Mouse (Mus musculus) 3134 (cell line): ENCODE results near the gene Asic3.
"Not testable (repeated sequence)": the region's sequence is repeated elsewhere in the genome, so short reads cannot be mapped to it uniquely, and the experiment has no call there.

Experiments
- DNase-seq: peaks from one replicate; pipeline ENCODE4 v3.0.0-alpha.2; 2011; ENCODE audit warnings: low spot score; ENCODE audit not compliant: insufficient read length; ENCODE audit errors: extremely low read depth

The Asic3 gene

DNA sequence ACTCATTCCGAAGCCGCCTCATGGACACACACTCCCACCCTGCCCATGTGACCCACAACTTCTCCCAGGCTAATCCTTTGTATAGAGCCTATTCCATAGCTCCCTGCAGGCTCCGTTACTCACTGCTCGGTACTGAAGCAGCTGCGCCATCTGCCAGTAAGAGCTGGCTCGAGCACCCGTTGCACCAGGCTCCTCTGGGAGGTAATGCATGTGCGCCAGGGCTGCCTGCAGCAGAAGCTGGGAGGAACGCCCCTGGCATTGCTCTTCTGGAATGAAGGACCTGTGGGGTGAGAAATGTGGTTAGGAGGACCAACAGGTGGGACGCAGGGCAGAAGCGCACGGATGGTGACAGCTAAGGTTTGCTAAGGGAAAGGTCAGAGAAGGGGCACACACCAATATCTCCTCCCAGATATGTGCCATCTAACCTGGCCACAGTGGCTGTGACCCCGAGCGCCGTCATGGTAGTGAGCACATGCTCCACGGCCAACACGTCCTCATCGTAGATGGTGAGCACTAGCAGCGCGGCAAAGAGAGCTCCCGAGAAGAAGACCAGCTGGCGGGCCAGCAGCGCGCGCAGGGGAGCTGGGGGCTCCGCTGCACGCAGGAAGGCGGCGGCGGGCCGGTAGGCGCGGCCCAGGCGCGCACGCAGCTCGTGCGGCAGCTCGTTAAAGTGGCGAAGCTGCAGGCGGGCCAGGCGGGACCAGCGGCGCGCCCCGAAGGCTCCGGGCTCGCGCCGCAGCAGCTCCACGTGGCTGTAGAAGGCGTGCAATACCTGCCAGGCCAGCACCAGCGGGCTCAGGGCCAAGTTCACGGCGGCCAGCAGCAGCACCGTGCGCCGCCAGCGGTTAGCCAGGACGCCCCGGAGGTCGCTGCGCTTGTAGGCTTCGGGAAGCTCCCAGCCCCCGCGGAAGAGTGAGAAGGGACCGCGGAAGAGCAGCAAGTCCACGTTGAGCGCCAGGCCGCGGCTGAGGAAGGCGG lies 25.6 kb upstream of the Asic3 start:
- DNase-seq, result no peak

DNA sequence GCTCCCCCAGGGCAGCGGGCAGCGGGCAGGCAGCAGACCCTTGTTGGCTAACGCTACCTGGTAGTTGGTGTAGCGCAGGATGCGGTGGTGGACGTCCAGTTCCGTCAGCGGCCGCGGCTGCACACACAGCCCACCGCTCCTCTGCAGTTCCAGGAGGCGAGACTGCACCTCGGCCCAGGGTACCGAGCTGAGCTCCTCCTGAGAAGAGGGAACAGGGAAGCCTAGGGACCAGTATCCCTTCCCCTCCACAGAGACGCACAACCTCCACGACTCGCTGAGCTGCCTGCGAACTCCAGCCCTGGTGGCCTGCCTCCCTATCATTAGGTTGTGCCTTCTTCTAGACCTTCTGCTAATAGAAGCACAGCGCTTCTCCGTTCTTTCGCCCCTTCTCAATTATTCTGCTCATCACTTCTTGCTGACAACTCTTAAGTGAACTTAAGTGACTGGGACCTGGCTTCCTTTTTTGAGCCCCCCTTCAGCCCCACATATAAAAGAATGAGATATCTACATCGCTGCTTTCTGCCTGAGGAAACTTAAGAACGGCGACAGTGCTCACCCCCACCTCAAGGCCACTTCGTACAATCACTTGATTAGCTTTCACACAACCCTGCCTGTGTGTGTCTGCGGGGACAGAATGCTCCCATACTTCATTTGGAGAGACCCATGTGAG lies 24.8 kb upstream of the Asic3 start:
- DNase-seq, result no peak

DNA sequence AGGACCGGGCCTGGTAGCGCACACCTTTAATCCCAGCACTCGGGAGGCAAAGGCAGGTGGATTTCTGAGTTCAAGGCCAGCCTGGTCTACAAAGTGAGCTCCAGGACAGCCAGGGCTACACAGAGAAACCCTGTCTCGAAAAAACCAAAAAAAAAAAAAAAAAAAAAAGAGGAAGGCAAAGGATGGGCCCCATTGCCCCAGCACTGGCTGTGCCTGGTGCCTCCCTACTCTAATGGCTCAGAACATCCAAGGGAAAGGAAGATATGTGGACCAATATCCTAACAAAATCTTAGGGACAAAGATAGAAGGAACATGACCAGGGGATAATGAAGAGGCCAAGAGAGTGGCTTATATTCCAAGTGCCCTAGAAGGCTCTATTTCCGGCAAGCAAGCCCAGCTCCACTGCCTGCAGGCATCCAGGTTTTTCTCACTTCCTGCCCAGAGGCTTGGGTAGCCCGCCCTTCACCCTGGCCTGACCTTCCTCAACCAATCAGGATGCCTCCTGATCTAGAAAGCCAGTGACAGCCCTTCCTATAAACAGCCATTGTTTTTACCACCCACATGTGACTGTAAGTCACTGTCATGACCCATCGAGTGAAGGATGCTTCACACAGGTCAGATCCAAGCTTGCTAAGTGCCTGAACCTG lies 24.1 kb upstream of the Asic3 start:
- DNase-seq, result peak; percentile 61

DNA sequence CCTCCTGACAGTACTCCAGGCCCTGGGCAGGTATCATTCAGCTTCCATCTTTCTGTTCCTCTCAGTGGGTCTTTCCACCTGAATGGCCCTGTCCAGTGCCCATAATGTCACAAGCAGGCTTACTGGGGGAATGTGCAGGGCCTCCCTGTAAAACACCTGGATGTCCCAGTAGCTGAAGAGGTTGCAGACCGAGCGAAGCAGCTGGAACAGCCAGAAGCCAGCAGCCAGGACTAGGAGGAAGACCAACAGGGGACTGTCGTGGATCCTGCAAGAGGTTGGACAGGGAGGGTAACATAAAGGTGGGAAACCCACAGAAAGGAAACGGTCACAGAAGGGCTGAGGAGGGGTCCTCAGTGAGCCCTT lies 23.6 kb upstream of the Asic3 start:
- no peak for DNase-seq

DNA sequence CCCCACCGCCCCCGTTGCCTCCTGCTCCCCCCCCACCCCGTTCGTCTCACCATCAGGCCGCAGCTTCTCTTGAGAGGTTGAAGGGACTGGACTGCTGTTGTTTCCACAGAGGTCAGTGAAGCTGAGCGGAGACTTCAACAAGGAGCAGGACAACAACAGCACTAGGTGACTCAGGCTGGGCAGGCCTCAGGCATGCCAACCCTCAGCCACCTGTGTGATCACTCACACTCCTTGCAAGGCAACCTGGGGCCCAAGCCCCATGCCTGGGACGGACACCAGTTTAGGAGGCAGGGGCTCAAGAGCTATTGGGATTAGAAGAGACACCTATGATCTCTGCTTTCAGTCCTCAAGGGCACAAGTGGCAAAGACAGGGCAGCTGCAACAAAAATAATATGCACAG lies 21.3 kb upstream of the Asic3 start, which contains the start of gene Atg9b:
Atg9b (minus strand) TSS at position 280 of the 400 bp plus-strand sequence.
- DNase-seq, result no peak

DNA sequence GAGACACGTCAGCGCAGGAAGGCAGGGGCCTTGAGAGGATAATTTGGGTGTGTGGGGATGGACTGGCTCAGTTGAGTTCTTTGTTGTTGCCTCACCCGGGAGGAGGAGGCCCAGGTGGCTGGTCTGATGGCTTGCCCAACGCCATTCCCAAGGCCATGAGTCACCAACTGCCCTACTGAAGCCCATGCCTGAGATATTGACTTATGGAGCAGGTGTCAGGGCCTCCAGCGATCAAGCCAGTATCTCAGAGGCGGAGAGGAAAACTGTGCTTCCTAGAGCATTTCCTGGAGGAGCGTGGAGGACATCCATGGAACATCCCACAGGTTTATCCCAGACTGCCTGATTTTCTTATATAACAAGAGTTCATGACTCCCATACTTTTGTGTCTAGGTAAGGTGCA lies 20.5 kb upstream of the Asic3 start:
- peak; percentile 78 for DNase-seq

DNA sequence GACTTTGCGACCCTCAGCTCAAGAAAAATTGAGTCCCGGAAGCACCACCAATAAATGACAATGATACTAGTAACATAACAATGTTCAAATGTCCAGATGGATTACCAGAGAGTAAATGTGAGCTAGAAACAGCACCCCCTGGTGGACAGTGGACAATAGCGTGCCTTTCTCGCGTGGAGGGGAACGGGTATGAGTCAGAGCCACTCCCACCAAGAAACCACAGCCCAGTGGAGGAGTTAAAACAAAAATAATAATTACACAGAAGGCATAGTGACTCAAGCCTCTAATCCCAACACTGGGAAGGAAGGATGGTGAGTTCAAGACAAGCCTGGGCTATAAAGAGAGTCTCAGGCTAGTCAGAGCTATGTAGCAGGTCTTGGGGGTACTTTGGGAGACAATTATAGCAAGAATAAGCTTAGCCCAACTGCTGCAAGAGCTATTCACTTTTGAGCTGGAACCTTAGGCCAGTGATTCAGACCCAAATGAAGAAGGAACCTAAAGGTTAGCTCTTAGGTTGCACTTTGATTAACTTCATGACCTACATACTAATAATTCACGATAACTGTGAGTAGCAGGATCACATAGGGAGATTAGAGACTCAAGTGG lies 19.7 kb upstream of the Asic3 start, which contains the start of gene Abcb8:
Abcb8 (plus strand) TSS at position 272 of the 606 bp plus-strand sequence.
- DNase-seq, result peak; percentile 80

DNA sequence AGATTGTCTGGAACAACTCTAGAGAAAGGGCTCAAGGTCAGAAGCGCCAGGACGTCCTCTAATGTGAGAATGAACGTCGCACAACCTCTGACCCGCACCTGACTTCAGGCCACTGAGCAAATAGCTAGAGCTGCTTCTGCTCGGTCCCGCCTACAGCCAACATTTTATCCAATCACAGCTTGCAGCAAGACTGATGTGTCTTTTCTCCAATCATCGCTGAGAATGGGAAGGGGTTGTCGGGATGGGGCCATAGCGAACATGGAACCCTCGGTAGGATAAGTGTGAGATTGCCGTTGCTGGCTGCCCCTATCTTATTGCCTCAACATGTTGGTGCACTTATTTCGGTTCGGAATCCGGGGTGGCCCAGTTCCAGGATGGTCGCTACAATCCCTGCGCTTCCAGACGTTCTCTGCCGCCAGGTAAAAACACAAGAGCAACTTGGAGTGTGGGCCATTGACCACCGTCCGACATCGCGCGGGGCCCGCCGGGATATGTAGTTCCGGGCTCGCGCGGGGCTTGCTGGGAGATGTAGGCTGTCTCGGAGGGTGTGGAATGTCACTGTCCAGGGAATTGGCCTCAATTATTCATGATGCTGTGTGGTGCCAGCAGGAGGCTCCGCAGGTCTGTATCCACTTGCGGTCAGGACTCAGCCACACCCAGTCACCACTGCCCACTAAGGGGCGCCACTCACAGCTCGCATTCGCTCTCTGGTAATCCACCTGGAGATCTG lies 18.9 kb upstream of the Asic3 start:
- DNase-seq, result peak; percentile 97

DNA sequence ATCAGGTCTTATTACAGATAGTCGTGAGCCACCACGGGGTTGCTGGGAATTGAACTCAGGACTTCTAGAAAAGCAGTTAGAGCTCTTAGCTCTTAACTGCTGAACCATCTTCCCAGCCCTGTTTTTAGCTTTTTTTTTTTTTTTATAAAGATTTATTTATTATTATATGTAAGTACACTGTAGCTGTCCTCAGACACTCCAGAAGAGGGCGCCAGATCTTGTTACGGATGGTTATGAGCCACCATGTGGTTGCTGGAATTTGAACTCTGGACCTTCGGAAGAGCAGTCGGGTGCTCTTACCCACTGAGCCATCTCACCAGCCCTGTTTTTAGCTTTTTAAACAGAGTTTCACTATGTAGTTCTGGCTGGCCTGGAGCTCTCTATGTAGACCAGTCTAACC lies 16.9 kb upstream of the Asic3 start:
- DNase-seq, result not testable (repeated sequence)

DNA sequence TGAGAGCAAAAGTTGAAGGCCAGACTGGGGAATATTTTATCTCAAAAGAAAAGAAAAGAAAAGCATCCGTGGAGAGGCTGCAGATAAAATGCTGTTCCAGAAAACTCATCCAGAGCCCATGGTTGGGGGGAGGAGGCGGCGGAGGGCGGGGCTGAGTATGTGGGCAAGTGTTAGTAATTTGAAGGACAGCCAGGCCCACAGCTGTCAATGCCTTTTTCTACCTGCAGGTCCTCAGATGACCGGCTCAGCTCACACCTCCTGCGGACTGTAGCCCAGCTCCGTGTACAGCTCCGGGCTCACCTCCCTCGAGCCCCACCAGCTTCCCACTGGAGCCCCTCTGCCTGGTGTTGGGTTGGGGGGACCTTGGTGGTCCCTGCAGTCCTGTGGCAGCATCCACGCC lies 13.5 kb upstream of the Asic3 start:
- DNase-seq, result no peak

DNA sequence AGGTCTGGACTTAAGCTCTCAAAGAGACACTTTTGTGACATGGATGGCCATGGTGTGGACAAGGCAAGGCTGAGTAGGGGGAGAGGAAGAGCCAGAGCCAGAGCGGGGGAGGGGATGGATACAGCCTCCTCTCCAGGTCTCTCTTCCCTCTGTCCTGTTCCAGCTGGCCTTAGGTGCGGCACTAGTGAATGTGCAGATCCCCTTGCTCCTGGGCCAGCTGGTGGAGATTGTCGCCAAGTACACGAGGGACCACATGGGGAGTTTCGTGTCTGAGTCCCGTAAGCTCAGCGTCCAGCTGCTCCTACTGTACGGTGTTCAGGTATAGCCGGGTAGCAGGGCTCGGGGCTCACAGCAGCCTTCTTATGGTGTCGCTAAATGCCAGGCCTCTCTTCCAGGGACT lies 12.8 kb upstream of the Asic3 start:
- no peak for DNase-seq

DNA sequence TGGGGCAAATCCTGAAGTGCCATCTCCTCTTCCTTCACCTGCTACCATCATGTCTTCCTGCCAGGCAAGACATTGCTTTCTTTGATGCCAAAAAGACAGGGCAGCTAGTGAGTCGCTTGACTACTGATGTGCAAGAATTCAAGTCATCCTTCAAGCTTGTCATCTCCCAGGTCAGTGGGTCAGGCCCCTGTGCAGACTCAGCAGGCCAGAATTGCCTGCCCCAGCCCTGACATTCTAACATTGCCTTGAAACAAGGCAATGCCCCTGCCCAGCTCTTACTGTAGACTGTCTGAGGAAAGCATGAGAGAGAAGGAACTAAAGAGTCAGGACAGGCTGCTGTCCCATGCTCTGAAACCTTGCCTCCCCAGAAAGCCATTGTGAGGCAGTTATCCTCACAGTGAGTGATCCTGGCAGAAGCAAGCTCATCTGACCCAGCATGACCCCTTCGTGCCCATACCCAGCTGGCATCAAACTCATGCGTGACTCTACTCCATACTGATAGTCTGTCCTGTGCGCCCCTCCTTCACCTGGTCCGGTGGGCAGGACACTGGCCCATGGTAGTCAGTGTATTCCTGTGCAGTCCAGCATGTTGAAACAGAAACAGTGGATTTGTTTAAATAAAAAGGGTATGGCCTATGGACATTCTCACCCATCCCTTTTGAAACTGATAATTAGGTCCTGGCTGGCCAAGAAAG lies 12.1 kb upstream of the Asic3 start:
- no peak for DNase-seq

DNA sequence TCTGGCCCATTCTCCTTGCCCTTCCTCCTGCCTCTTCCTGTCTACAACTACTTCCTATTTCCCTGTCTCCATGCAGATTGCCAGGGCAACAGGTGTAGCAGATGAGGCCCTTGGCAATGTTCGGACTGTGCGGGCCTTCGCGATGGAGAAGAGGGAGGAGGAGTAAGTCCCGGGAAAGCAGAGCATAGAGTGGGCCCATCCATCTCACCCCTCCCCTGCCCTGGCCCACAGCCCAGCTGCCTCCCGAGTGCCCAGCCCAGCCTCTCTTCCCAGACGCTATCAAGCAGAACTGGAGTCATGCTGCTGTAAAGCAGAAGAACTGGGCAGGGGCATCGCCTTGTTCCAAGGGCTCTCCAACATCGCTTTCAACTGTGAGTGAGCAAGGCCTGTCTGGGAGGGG lies 11.2 kb upstream of the Asic3 start:
- DNase-seq, result no peak

DNA sequence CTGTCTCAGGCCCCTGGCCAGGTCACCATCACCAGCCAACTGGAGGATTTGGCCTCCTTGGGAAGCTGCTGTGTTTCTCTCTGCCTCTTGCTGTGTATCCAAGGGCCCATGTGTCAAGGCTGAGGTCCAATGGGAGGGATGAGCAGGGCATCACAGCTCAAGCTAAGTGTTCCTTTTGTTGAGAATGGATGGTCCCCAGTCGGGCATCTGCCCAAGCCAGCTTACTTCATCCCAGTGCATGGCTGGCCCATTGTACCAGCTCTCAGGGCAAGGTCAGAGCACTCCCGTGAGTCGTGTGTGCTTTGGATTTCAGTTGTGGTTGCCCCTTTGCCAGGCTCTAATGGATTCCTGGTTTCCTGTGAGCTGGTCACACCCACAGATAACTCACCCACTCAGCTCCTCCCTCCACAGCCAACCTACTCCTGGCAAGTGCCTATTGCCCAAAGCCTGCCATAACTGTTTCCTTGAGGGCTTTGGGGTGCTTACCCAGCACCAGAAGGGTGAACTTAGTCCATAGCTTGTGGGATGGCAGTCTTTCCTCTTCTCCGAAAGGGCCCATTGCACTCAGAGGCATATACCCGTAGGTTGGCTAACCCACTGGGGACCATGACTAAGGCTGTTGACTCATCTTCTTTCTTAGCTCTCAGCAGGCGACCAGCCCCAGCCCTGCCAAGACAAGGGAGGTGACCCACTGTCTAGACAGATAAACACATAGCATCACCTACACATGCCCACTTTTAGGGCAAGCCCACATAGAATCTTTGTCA lies 8.4 kb upstream of the Asic3 start:
- peak; percentile 72 for DNase-seq

DNA sequence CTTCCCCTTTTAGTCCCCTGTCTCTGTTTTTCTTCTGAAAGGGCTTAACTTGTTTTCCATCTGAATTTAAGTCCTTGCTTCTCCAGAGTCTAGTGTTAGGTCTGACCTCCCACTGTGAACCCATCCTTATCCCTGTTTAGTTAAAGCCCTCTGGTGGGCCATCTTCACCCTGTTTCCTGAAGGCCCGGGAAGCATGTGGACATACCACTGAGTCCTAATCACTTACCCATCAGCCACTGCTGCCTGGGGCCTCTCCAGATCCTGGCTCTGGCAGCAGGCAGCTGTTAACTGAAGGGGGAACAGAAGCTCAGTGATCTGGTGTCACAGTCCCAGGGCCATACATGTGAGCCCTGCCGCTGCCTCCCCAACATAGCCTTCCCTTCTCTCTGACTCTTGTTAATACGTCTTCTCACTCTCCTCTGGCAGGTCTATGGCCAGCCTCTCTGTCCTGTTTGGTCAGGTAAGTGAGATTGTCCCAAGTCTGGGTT lies 7.8 kb upstream of the Asic3 start:
- DNase-seq, result no peak

DNA sequence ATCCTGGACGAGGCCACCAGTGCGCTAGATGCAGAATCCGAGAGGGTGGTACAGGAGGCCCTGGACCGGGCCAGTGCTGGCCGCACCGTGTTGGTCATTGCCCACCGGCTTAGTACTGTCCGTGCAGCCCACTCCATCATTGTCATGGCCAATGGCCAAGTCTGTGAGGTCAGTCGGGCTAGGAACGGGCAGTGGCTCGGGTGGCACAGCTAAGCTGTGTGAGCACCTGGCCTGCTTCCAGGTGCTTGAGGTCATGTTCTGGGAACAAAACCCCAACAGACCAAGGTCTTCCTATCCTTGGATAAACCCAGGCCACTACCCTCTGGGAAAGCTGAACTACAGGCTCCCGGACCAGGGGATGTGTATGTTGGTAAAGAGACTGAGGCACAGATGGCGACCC lies 4.5 kb upstream of the Asic3 start:
- DNase-seq, result no peak

DNA sequence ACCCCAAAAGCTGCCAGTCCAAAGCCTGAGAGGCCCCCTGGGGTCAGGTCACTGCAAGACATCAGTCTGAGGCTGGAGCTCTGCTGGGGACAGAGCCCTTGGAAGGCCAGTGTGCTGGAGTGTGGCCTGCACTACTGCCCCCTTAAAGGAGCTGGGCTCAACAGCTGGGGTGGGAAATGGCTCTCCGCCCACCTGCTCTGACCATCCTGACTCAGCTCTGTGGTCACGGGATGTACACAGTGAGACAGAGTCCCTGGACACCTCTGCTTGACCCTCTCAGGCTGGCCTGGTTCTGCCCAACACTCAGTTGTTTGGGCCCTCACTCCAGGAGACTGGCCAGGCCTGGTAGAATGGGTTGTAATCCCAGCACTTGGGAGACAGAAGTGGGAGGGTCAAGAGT lies 3.7 kb upstream of the Asic3 start:
- DNase-seq, result no peak

DNA sequence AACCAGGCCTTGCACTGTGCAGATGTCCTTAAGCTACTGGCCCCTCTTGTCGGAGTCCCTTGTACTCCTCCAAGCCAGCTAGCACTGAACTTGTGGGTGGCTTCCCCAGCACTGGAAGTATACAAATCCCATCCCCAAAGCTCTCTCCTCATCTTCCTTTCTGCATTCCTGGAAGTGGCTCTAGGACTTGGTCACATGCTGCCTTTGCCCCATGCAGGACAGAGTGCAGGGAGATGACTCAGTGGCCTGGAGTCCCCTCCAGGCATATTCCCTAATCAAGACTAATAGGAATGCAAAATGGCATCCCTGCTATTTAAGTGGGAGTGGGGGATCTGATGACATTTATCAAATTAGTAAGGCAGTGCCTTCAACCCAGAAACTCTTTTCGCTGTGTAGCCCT lies 1.1 kb upstream of the Asic3 start:
- no peak for DNase-seq

DNA sequence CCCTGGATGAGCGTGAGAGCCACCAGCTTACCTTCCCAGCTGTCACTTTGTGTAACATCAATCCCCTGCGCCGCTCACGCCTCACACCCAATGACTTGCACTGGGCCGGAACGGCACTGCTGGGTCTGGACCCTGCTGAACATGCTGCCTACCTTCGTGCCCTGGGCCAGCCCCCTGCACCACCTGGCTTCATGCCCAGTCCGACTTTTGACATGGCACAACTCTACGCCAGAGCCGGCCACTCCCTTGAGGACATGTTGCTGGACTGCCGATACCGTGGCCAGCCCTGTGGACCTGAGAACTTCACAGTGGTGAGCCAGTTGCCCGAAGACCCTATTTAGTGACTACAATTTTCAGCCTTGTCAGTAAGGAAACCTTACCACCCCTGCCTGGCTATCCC lies 746 bp downstream of the Asic3 start:
- no peak for DNase-seq
